Mouse (Mus musculus) testis, adult 2 months (tissue): ENCODE measurements at regions not wholly inside any gene's neighbourhood (a gene's known extent, or its start where the extent isn't known, plus 50 kb on each side); places are given as distances from the start of the nearest gene placed in this dataset.

Experiments
- H3K27ac ChIP-seq: fragments of 200-500 bp; 2 replicates; pipeline ENCODE4 v1.5.1; 2012; ENCODE audit warnings: low read depth, low read length; ENCODE audit not compliant: control insufficient read depth, insufficient read depth
- H3K27me3 ChIP-seq: fragments of 200-500 bp; 2 replicates; pipeline ENCODE4 v1.6.1; 2012; ENCODE audit warnings: mild to moderate bottlenecking, low read length, moderate library complexity; ENCODE audit not compliant: control insufficient read depth, insufficient read depth
- H3K36me3 ChIP-seq: fragments of 200-500 bp; 2 replicates; pipeline ENCODE4 v1.6.1; 2012; ENCODE audit warnings: mild to moderate bottlenecking, low read length; ENCODE audit not compliant: control insufficient read depth, insufficient read depth
- H3K4me1 ChIP-seq: fragments of 200-500 bp; 2 replicates; pipeline ENCODE4 v1.6.1; 2012; ENCODE audit warnings: low read length; ENCODE audit not compliant: control insufficient read depth, insufficient read depth
- H3K4me3 ChIP-seq: fragments of 200-500 bp; 2 replicates; pipeline ENCODE4 v1.5.1; 2012; ENCODE audit warnings: low read depth, mild to moderate bottlenecking, low read length, moderate library complexity, mixed read lengths; ENCODE audit not compliant: control insufficient read depth
- CTCF ChIP-seq: fragments of 200-500 bp; IDR thresholded peaks from 2 replicates; pipeline ENCODE4 v1.5.1; 2012; ENCODE audit warnings: low read depth, mild to moderate bottlenecking, inconsistent platforms, low read length, moderate library complexity; ENCODE audit not compliant: control insufficient read depth, insufficient read depth, insufficient replicate concordance
- POLR2A ChIP-seq: fragments of 200-500 bp; IDR thresholded peaks from 2 replicates; pipeline ENCODE4 v1.6.1; 2012; ENCODE audit warnings: low read depth, mild to moderate bottlenecking, inconsistent platforms, low read length, moderate library complexity; ENCODE audit not compliant: control insufficient read depth

DNA sequence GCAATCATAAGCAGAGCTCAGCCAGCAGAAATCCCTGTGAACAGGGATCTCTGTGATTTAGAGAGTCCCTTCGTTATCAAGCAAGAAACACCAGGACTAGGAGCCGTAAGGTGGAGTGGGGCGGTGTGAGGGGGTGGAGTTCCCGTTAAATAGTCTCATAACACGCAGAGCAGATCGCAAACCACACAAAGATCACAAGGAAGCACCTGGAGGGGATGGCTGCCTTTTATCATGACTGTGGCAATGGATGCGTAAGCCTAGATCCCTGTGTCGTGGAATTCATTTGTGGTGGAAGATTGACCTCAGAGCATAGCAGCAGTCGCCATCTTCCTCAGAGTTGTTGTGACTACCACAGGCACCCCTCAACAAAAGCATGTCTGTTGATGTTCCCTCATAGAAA is 159.0 kb upstream of the Haao start:
- Histone ChIP-seq H3K27me3 (no peaks in the 10 kb centered on the region), H3K4me1 (peaks cover 6% of the 10 kb centered on the region), H3K4me3 (no peak overlapping the region), H3K27ac (no peak overlapping the region), H3K36me3 (no peaks in the 10 kb centered on the region)
- TF ChIP-seq POLR2A (no peak), CTCF (no peak)

GRCm38 (mm10) chr17:84004237-84004636 is 156.5 kb upstream of the Haao start:
- TF ChIP-seq POLR2A (no peak), CTCF (no peak)
- no peaks in the 10 kb centered on the region for H3K36me3 ChIP-seq
- H3K4me1 ChIP-seq, result peaks cover 6% of the 10 kb centered on the region

GRCm38 (mm10) chr17:84003489-84004234 is 155.9 kb upstream of the Haao start:
- no peak for TF ChIP-seq POLR2A
- TF ChIP-seq CTCF, result no peak
- H3K27me3 ChIP-seq, result no peaks in the 10 kb centered on the region

More at GRCm38 (mm10) chr17:84004237-84004636, 156.5 kb upstream of the Haao start:
- Histone ChIP-seq H3K27ac (no peak overlapping the region), H3K4me3 (no peak overlapping the region), H3K27me3 (no peaks in the 10 kb centered on the region)

DNA sequence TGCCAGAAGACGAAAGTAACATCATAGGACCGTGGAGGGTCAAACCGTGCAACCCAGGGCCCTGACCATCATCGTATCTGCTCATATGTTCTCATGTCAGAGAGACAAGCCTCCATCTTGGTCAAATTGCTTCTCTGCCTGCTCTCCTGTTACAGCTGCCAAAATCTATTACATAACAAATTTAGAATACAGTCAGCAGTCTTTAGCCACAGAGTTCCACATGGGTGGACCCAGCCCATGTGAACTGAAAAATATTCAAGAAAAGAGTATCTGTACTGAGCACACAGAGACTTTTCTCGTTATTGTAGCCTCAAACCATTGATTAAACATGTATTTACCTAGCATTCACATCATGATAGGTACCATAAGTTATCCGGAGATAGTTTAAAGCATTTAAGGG is 155.2 kb upstream of the Haao start:
- no peak overlapping the region for H3K4me3 ChIP-seq
- H3K36me3 ChIP-seq, result no peaks in the 10 kb centered on the region
- H3K4me1 ChIP-seq, result no peaks in the 10 kb centered on the region; the same call in 1 of the 2 replicates
- H3K27ac ChIP-seq, result no peak overlapping the region
- TF ChIP-seq POLR2A (no peak), CTCF (no peak)
- H3K27me3 ChIP-seq, result no peaks in the 10 kb centered on the region

More at GRCm38 (mm10) chr17:84003489-84004234, 155.9 kb upstream of the Haao start:
- peak overlapping the region; percentile 17; the same call in 1 of the 2 replicates for H3K27ac ChIP-seq
- peaks cover 5% of the 10 kb centered on the region for H3K4me1 ChIP-seq
- H3K4me3 ChIP-seq, result no peak overlapping the region
- H3K36me3 ChIP-seq, result no peaks in the 10 kb centered on the region

DNA sequence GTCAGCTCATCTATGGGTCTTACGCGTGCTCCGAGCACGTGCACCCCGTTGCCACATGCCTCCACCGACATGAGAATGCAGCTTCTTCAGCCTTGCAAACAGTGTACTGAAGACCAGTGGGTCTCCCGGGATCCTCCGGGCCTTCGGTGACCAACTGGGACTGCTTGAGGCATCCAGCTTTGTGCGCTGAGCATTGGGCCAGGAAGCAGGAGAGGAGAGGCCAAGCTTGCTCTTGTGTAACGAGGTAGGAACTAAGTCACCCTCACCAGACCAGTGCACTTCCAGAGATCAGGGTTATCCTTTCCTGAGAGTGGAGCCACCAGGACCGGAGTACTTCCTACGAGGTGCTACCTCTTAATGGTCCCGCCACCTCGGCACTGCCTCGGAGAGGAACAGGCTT is 154.6 kb upstream of the Haao start:
- Histone ChIP-seq H3K27ac (no peak overlapping the region), H3K4me1 (no peaks in the 10 kb centered on the region; the same call in 1 of the 2 replicates), H3K27me3 (no peaks in the 10 kb centered on the region), H3K36me3 (no peaks in the 10 kb centered on the region), H3K4me3 (no peak overlapping the region)
- TF ChIP-seq CTCF, result no peak
- TF ChIP-seq POLR2A, result no peak

- no peak for TF ChIP-seq CTCF
- no peak for TF ChIP-seq POLR2A
- Histone ChIP-seq H3K27ac (no peak overlapping the region), H3K4me1 (no peaks in the 10 kb centered on the region; the same call in 1 of the 2 replicates), H3K4me3 (no peak overlapping the region), H3K27me3 (no peaks in the 10 kb centered on the region), H3K36me3 (no peaks in the 10 kb centered on the region)
Measured at GRCm38 (mm10) chr17:84000115-84000514, 152.4 kb upstream of the Haao start.

GRCm38 (mm10) chr17:83998972-83999545 is 151.3 kb upstream of the Haao start:
- Histone ChIP-seq H3K27ac (no peak overlapping the region), H3K36me3 (no peaks in the 10 kb centered on the region), H3K4me3 (no peak overlapping the region), H3K27me3 (no peaks in the 10 kb centered on the region), H3K4me1 (no peaks in the 10 kb centered on the region; the same call in 1 of the 2 replicates)
- TF ChIP-seq POLR2A (no peak), CTCF (no peak)
